Mouse (Mus musculus) granulocyte monocyte progenitor cell, adult 5-6 weeks (primary cell): ENCODE data around the gene Tmed6. TPM values are rescaled to one million over a fixed set of nuclear protein-coding genes. Genes with fewer than 3 reads are reported as not detected.
"Not testable (repeated sequence)": the region's sequence is repeated elsewhere in the genome, so short reads cannot be mapped to it uniquely, and the experiment has no call there.

Experiments used
- ATAC-seq: replicated peaks from 2 replicates; pipeline ENCODE4 v1.8.0; 2016; ENCODE audit warnings: mild to moderate bottlenecking, moderate TSS enrichment, inconsistent platforms; ENCODE audit not compliant: poor library complexity, severe bottlenecking
- total RNA-seq, 2 experiments: library from RNA; stranded (forward) in 1 of 2; stranded (reverse) in 1 of 2; fragments of 200-712, 200-1000 nt in 1 of 2; fragments of >200 nt in 1 of 2; fragmentation: Nextera tagmentation in 1 of 2; gene quantifications; 2 replicates each; pipeline ENCODE4 v1.2.3; 2014 to 2017

Tmed6 gene
- not detected in 2 replicates for total RNA-seq (2014; fragmentation: Nextera tagmentation)
- total RNA-seq (2017) = not detected in 2 replicates

- peak; percentile 76 for ATAC-seq
Observed at GRCm38 (mm10) chr8:107065511-107066496, at the start of gene Tmed6. Gene Tmed6, minus strand, starts transcription at chr8:107065644.

- ATAC-seq = no peak
Observed at GRCm38 (mm10) chr8:107115008-107115320, 49.5 kb upstream of the Tmed6 start.

GRCm38 (mm10) chr8:107114150-107115007 is 48.9 kb upstream of the Tmed6 start:
- peak; percentile 82 for ATAC-seq

- ATAC-seq = no peak
Observed at GRCm38 (mm10) chr8:107113209-107113608, 47.8 kb upstream of the Tmed6 start.

- ATAC-seq = no peak
Observed at GRCm38 (mm10) chr8:107111340-107112105, 46.1 kb upstream of the Tmed6 start.

- ATAC-seq = no peak
Observed at GRCm38 (mm10) chr8:107110629-107111330, 45.3 kb upstream of the Tmed6 start.

- ATAC-seq = no peak
Observed at GRCm38 (mm10) chr8:107109816-107110435, 44.5 kb upstream of the Tmed6 start.

- ATAC-seq = no peak
Observed at GRCm38 (mm10) chr8:107108978-107109720, 43.7 kb upstream of the Tmed6 start.

- not testable (repeated sequence) for ATAC-seq
Observed at GRCm38 (mm10) chr8:107108089-107108488, 42.6 kb upstream of the Tmed6 start.

GRCm38 (mm10) chr8:107104547-107104946 is 39.1 kb upstream of the Tmed6 start:
- peak; percentile 88 for ATAC-seq

- ATAC-seq = no peak
Observed at GRCm38 (mm10) chr8:107100635-107101034, 35.2 kb upstream of the Tmed6 start.

- ATAC-seq = peak; percentile 98
Observed at GRCm38 (mm10) chr8:107096366-107097036, 31.1 kb upstream of the Tmed6 start, which contains the start of gene Terf2. Gene Terf2, minus strand, starts transcription at chr8:107096547.

- peak; percentile 50; the same call in 1 of the 2 replicates for ATAC-seq
Observed at GRCm38 (mm10) chr8:107095717-107096365, 30.4 kb upstream of the Tmed6 start.

- ATAC-seq = no peak
Observed at GRCm38 (mm10) chr8:107090531-107090930, 25.1 kb upstream of the Tmed6 start.

GRCm38 (mm10) chr8:107088526-107089063 is 23.2 kb upstream of the Tmed6 start:
- no peak for ATAC-seq

GRCm38 (mm10) chr8:107086018-107086417 is 20.6 kb upstream of the Tmed6 start:
- ATAC-seq = no peak

- no peak for ATAC-seq
Observed at GRCm38 (mm10) chr8:107085358-107085757, 19.9 kb upstream of the Tmed6 start.
